Mouse (Mus musculus): ENCODE data around the gene Vmn1r127.
"Not testable (repeated sequence)": the region's sequence is repeated elsewhere in the genome, so short reads cannot be mapped to it uniquely, and the experiment has no call there.

Gene Vmn1r127

GRCm38 (mm10) chr7:21319761-21320160 lies at the start of gene Vmn1r127:
Gene Vmn1r127 (minus strand): TSS chr7:21319861.
- not testable (repeated sequence) for DNase-seq

DNA sequence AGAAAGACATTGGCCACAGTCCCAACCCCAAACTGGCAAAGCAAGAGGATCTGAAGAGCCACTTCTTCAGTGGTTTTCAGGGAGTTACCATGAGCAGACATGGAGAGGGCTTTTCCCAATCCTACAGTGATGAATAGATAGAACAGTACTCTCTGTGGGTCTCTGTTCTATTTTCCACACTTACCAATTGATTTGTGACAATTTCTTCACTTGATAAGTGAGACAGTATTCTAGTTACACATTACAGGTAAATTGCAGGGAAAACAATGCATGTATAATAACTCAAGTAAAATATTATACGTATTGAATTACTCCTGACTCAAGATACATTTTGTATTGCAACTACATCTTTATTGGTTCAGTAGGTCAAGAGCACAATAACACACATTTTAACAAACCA lies 41.5 kb upstream of the Vmn1r127 start, which contains the start of gene Vmn1r129:
Gene Vmn1r129, minus strand, starts transcription at position 101 of the 400 bp plus-strand sequence.
- DNase-seq, result not testable (repeated sequence)

- not testable (repeated sequence) for DNase-seq
Measured at GRCm38 (mm10) chr7:21349073-21349472, 29.4 kb upstream of the Vmn1r127 start, which contains the start of gene Vmn1r128. Gene Vmn1r128 (plus strand): TSS chr7:21349373.

- not testable (repeated sequence) for DNase-seq
Measured at GRCm38 (mm10) chr7:21301367-21301766, 18.3 kb downstream of the Vmn1r127 start, which contains the start of gene Vmn1r126. Gene Vmn1r126 (minus strand): TSS chr7:21301467.

- not testable (repeated sequence) for DNase-seq
Measured at GRCm38 (mm10) chr7:21271879-21272278, 47.8 kb downstream of the Vmn1r127 start, which contains the start of gene Vmn1r125. Gene Vmn1r125 (plus strand): TSS chr7:21272179.

All from liver (tissue).